ENCODE assay signal across 14 mouse cellular contexts in genomic region chr3:94913801-94914200, GRCm38 (mm10). TPM values are rescaled to one million over a fixed set of nuclear protein-coding genes. Genes with fewer than 3 reads are reported as not detected.
A peak's percentile ranks its signal among the peaks of the same experiment; 100 is the strongest.
DNase-seq lines count a peak whose midpoint lies in the region; ATAC-seq and TF ChIP-seq lines count a peak whose summit lies in the region.
"Had no signal": no experiment of that assay in that cellular context is flagged by ENCODE, and none has a peak within 500 bp of the region (broad histone marks: within the 10 kb centered on the region; RNA-seq: fewer than 3 reads in every experiment).

No protein-coding gene starts in this region.

- no peaks in the 10 kb centered on the region for H3K9me3 ChIP-seq in liver, embryonic 11.5 days (ENCODE audit: control insufficient read depth, low read length)
- no peaks in the 10 kb centered on the region for H3K9me3 ChIP-seq in intestine, embryonic 15.5 days
- H3K9me3 ChIP-seq in lung, embryonic 16.5 days (ENCODE audit: control insufficient read depth, low read length) = no peaks in the 10 kb centered on the region
- H3K9me3 ChIP-seq in midbrain, embryonic 11.5 days (ENCODE audit: control insufficient read depth, low read length) = no peaks in the 10 kb centered on the region
- H3K9me3 ChIP-seq: liver, embryonic 13.5 days; megakaryocyte, embryonic 14.5 days had no signal

- no peaks in the 10 kb centered on the region for H3K36me3 ChIP-seq in liver, adult 2 months (ENCODE audit: control insufficient read depth, insufficient read depth, low read length)
- H3K36me3 ChIP-seq in liver, embryonic 11.5 days (ENCODE audit: control insufficient read depth, insufficient read depth, low read length) = no peaks in the 10 kb centered on the region
- H3K36me3 ChIP-seq in intestine, embryonic 15.5 days = no peaks in the 10 kb centered on the region
- H3K36me3 ChIP-seq in lung, embryonic 16.5 days (ENCODE audit: control insufficient read depth, insufficient read depth, low read length) = no peaks in the 10 kb centered on the region
- no peaks in the 10 kb centered on the region for H3K36me3 ChIP-seq in midbrain, embryonic 11.5 days (ENCODE audit: control insufficient read depth, insufficient read depth, low read length)
- H3K36me3 ChIP-seq: liver, embryonic 13.5 days had no signal

- peaks cover 6% of the 10 kb centered on the region; the same call in 1 of the 2 replicates for H3K4me1 ChIP-seq in liver, adult 2 months (ENCODE audit: control insufficient read depth, insufficient read depth, low read length)
- H3K4me1 ChIP-seq in liver, embryonic 11.5 days (replicated peaks; ENCODE audit: control insufficient read depth, insufficient read depth, low read length) = peaks cover 8% of the 10 kb centered on the region
- peaks cover 9% of the 10 kb centered on the region; the same call in 1 of the 2 replicates for H3K4me1 ChIP-seq in intestine, embryonic 15.5 days (replicated peaks)
- 0 out of 2 replicates have a peak, but pooled peaks cover 5% of the 10 kb centered on the region for H3K4me1 ChIP-seq in lung, embryonic 16.5 days (replicated peaks; ENCODE audit: control insufficient read depth, insufficient read depth, low read length)
- no peaks in the 10 kb centered on the region for H3K4me1 ChIP-seq in midbrain, embryonic 11.5 days (ENCODE audit: control insufficient read depth, insufficient read depth, low read length)

- TF ChIP-seq CTCF in liver, adult 2 months (IDR thresholded peaks at IDR 0.05; ENCODE audit: low read depth, low read length) = no peak

- 15% methylated on average over 5 of the region's 5 CpGs for WGBS in liver, adult 2 months
- WGBS in liver, embryonic 11.5 days = 69% methylated on average over 5 of the region's 5 CpGs
- 40% methylated on average over 5 of the region's 5 CpGs for WGBS in intestine, embryonic 15.5 days
- 44% methylated on average over 5 of the region's 5 CpGs for WGBS in lung, embryonic 16.5 days
- 83% methylated on average over 5 of the region's 5 CpGs for WGBS in midbrain, embryonic 11.5 days

- H3K27me3 ChIP-seq in liver, adult 2 months (ENCODE audit: control insufficient read depth, insufficient read depth, low read length) = no peaks in the 10 kb centered on the region
- H3K27me3 ChIP-seq in liver, embryonic 11.5 days (replicated peaks; ENCODE audit: control insufficient read depth, insufficient read depth, low read length) = no peaks in the 10 kb centered on the region
- H3K27me3 ChIP-seq in intestine, embryonic 15.5 days (replicated peaks) = no peaks in the 10 kb centered on the region
- no peaks in the 10 kb centered on the region for H3K27me3 ChIP-seq in lung, embryonic 16.5 days (ENCODE audit: control insufficient read depth, insufficient read depth, low read depth, low read length)
- H3K27me3 ChIP-seq in midbrain, embryonic 11.5 days (ENCODE audit: control insufficient read depth, insufficient read depth, low read length) = no peaks in the 10 kb centered on the region
- H3K27me3 ChIP-seq: liver, embryonic 13.5 days had no signal

- H3K4me2 ChIP-seq in liver, embryonic 11.5 days = no peak overlapping the region
- no peak overlapping the region for H3K4me2 ChIP-seq in intestine, embryonic 15.5 days (replicated peaks)
- H3K4me2 ChIP-seq in lung, embryonic 16.5 days (ENCODE audit: low read depth, low read length) = no peak overlapping the region
- no peak overlapping the region for H3K4me2 ChIP-seq in midbrain, embryonic 11.5 days
- H3K4me2 ChIP-seq: liver, embryonic 13.5 days had no signal

- DNase-seq in liver, adult 2 months (ENCODE audit: extremely low read depth, low read depth, low spot score) = peak; percentile 90
- no peak for DNase-seq in liver, embryonic 11.5 days (ENCODE audit: low spot score)
- peak; percentile 60 for DNase-seq in yolk sac, embryonic 10.5 days (ENCODE audit: low spot score)
- DNase-seq in midbrain, embryonic 11.5 days (ENCODE audit: low spot score, missing footprints) = no peak
- no peak for DNase-seq in ovary, postnatal 14 days (ENCODE audit: low spot score)
- DNase-seq: cerebellum, adult 11 months; heart, adult 18-20 months; heart, postnatal 14 days; liver, embryonic 13.5 days; right cerebral cortex, postnatal 14 days had no signal

- ATAC-seq in liver, embryonic 11.5 days (replicated peaks; ENCODE audit: low FRiP score) = no peak
- peak; percentile 92 for ATAC-seq in intestine, embryonic 15.5 days
- no peak for ATAC-seq in lung, embryonic 16.5 days (ENCODE audit: low read depth)
- no peak for ATAC-seq in midbrain, embryonic 11.5 days (ENCODE audit: low FRiP score)
- ATAC-seq: hindbrain, embryonic 16.5 days had no signal

- no peaks in the 10 kb centered on the region for H3K79me2 ChIP-seq in liver, adult 2 months (ENCODE audit: control insufficient read depth, insufficient read depth, low read length)

- TF ChIP-seq POLR2A in liver, adult 2 months (IDR thresholded peaks at IDR 0.05; ENCODE audit: extremely low read depth, insufficient read depth, low read length) = no peak

- peak overlapping the region; percentile 67 for H3K27ac ChIP-seq in liver, adult 2 months (replicated peaks; ENCODE audit: insufficient read depth, low read depth, low read length)
- H3K27ac ChIP-seq in liver, embryonic 11.5 days (ENCODE audit: low read depth, low read length) = no peak overlapping the region
- peak overlapping the region; percentile 77 for H3K27ac ChIP-seq in intestine, embryonic 15.5 days
- H3K27ac ChIP-seq in lung, embryonic 16.5 days (ENCODE audit: low read length) = peak overlapping the region; percentile 5; the same call in 1 of the 2 replicates
- no peak overlapping the region for H3K27ac ChIP-seq in midbrain, embryonic 11.5 days (ENCODE audit: low read depth, low read length)
- H3K27ac ChIP-seq: liver, embryonic 13.5 days had no signal

- no peak overlapping the region for H3K4me3 ChIP-seq in liver, adult 2 months (ENCODE audit: insufficient read depth, low read depth, low read length)
- H3K4me3 ChIP-seq in liver, embryonic 11.5 days (ENCODE audit: low read depth, low read length) = no peak overlapping the region
- H3K4me3 ChIP-seq in intestine, embryonic 15.5 days (replicated peaks) = no peak overlapping the region
- H3K4me3 ChIP-seq in lung, embryonic 16.5 days (ENCODE audit: low read length) = no peak overlapping the region
- H3K4me3 ChIP-seq in midbrain, embryonic 11.5 days (ENCODE audit: low read depth, low read length) = no peak overlapping the region
- H3K4me3 ChIP-seq: liver, embryonic 13.5 days; megakaryocyte, embryonic 14.5 days had no signal

- H3K9ac ChIP-seq in liver, adult 2 months (ENCODE audit: low read depth, low read length) = no peak overlapping the region
- H3K9ac ChIP-seq in liver, embryonic 11.5 days (ENCODE audit: low read depth, low read length) = no peak overlapping the region
- H3K9ac ChIP-seq in intestine, embryonic 15.5 days = no peak overlapping the region
- H3K9ac ChIP-seq in lung, embryonic 16.5 days (ENCODE audit: low read length) = no peak overlapping the region
- H3K9ac ChIP-seq in midbrain, embryonic 11.5 days (ENCODE audit: low read length) = no peak overlapping the region
- H3K9ac ChIP-seq: liver, embryonic 13.5 days had no signal

RNA-seq across cellular contexts. Expression of gene Selenbp1, which starts 19.1 kb away (rescaled TPM):
- total RNA-seq in liver, adult 2 months (2014; rRNA removed) = 631 and 642 TPM in 2 replicates
- 641 and 744 TPM in 2 replicates for polyA plus RNA-seq in liver, adult 2 months (2012; rRNA removed)
- 68.2 and 82.0 TPM in 2 replicates for polyA plus RNA-seq in liver, embryonic 11.5 days (2014; fragmentation: Nextera tagmentation; extraction: Ambion mirVana)
- 108 and 123 TPM in 2 replicates for polyA plus RNA-seq in intestine, embryonic 15.5 days (2015; fragmentation: Nextera tagmentation; extraction: Ambion mirVana)
- 341 and 430 TPM in 2 replicates for polyA plus RNA-seq in lung, embryonic 16.5 days (2015; fragmentation: Nextera tagmentation; extraction: Ambion mirVana)
- polyA plus RNA-seq in midbrain, embryonic 11.5 days (2014; fragmentation: Nextera tagmentation; extraction: Ambion mirVana) = 3.6 and 4.7 TPM in 2 replicates

RNA-seq across cellular contexts. Expression of gene Psmb4, which starts 27.0 kb away (rescaled TPM):
- 246 and 264 TPM in 2 replicates for total RNA-seq in liver, adult 2 months (2014; rRNA removed)
- 266 and 271 TPM in 2 replicates for polyA plus RNA-seq in liver, adult 2 months (2012; rRNA removed)
- 342 and 349 TPM in 2 replicates for polyA plus RNA-seq in liver, embryonic 11.5 days (2014; fragmentation: Nextera tagmentation; extraction: Ambion mirVana)
- polyA plus RNA-seq in intestine, embryonic 15.5 days (2015; fragmentation: Nextera tagmentation; extraction: Ambion mirVana) = 293 and 336 TPM in 2 replicates
- 306 and 339 TPM in 2 replicates for polyA plus RNA-seq in lung, embryonic 16.5 days (2015; fragmentation: Nextera tagmentation; extraction: Ambion mirVana)
- polyA plus RNA-seq in midbrain, embryonic 11.5 days (2014; fragmentation: Nextera tagmentation; extraction: Ambion mirVana) = 339 and 371 TPM in 2 replicates

RNA-seq across cellular contexts. Expression of gene Rfx5, which starts 40.1 kb away (rescaled TPM):
- total RNA-seq in liver, adult 2 months (2014; rRNA removed) = 6.4 and 7.0 TPM in 2 replicates
- polyA plus RNA-seq in liver, adult 2 months (2012; rRNA removed) = 6.0 and 7.1 TPM in 2 replicates
- polyA plus RNA-seq in liver, embryonic 11.5 days (2014; fragmentation: Nextera tagmentation; extraction: Ambion mirVana) = 4.5 and 4.9 TPM in 2 replicates
- 6.2 and 6.9 TPM in 2 replicates for polyA plus RNA-seq in intestine, embryonic 15.5 days (2015; fragmentation: Nextera tagmentation; extraction: Ambion mirVana)
- 8.9 and 10.0 TPM in 2 replicates for polyA plus RNA-seq in lung, embryonic 16.5 days (2015; fragmentation: Nextera tagmentation; extraction: Ambion mirVana)
- polyA plus RNA-seq in midbrain, embryonic 11.5 days (2014; fragmentation: Nextera tagmentation; extraction: Ambion mirVana) = 5.9 and 6.8 TPM in 2 replicates

Comparison
In these comparisons a context has a peak if more than half of its experiments do, and no peak if none do; other contexts are left out.
1. DNase-seq: peak in liver, adult 2 months (single experiment) and yolk sac, embryonic 10.5 days (single experiment); none in liver, embryonic 11.5 days (single experiment), midbrain, embryonic 11.5 days (single experiment) and ovary, postnatal 14 days (single experiment).
2. H3K27ac ChIP-seq: peak in liver, adult 2 months (single experiment), intestine, embryonic 15.5 days (single experiment) and lung, embryonic 16.5 days (single experiment); none in liver, embryonic 11.5 days (single experiment) and midbrain, embryonic 11.5 days (single experiment).
3. RNA of gene Selenbp1, which starts 19.1 kb away (polyA plus RNA-seq): 641 to 744 TPM in liver, adult 2 months, 341 to 430 TPM in lung, embryonic 16.5 days, 108 to 123 TPM in intestine, embryonic 15.5 days and 68.2 to 82.0 TPM in liver, embryonic 11.5 days; 3.6 to 4.7 TPM in midbrain, embryonic 11.5 days; every median in the first group is over 10 times any median in the second.